Mouse (Mus musculus): ENCODE data around the gene Mad1l1. TPM values are rescaled to one million over a fixed set of nuclear protein-coding genes. Genes with fewer than 3 reads are reported as not detected.

Mad1l1 gene
- polyA plus RNA-seq, 1 experiment from 2014 or later, result 24.8 TPM

DNA sequence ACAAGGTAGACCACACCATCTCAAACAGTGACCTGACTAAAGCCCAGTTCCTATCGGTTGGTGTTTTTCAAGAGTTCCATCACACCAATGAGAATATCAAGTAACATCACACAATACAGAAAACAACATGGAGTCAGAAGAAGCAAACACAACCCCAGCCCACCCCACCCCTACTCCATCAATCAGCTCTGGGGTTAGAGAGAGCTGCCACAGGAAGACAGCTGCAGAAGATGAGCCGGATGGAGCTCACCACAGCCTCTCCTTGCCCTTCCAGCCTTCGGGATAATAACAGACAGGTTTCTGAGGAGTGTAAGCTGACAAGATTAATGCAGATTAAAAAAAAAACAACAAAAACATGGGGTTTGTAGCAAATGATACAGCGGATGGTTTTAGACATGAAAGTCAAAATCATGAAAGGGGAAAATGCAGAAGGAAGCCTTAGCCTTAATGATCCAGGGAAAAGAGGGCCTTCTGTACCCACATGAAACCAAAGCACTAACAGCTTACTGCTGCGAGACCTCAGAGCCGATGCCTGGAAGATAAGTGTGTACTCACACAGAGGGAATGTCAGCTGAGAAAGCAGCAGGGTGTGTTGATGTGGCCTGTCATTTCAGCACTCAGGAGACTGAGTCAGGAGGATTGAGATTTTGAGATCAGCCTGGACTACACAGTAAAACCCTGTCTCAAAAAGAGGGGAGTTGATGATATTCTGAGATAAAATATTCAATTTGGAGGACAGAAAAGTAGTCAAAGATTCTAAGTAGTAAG lies 110.8 kb downstream of the Mad1l1 start:
- 41% methylated on average over 6 of the region's 6 CpGs for WGBS (ENCODE audit: insufficient replicate concordance)
- Histone ChIP-seq H3K4me2 (no peak overlapping the region), H3K4me3 (replicated peaks) (no peak overlapping the region), H3K27ac (no peak overlapping the region), H3K9me3 (replicated peaks) (no peaks in the 10 kb centered on the region), H3K36me3 (0 out of 2 replicates have a peak, but pooled peaks cover 11% of the 10 kb centered on the region), H3K9ac (no peak overlapping the region), H3K4me1 (replicated peaks) (peaks cover 53% of the 10 kb centered on the region), H3K27me3 (no peaks in the 10 kb centered on the region)
- DNase-seq (no peak), ATAC-seq (ENCODE audit: low read depth) (no peak)

- Histone ChIP-seq H3K4me1 (replicated peaks) (peaks cover 63% of the 10 kb centered on the region), H3K9me3 (replicated peaks) (no peaks in the 10 kb centered on the region), H3K4me3 (replicated peaks) (peak overlapping the region; percentile 26; the same call in 1 of the 2 replicates), H3K27me3 (no peaks in the 10 kb centered on the region), H3K36me3 (peaks cover 11% of the 10 kb centered on the region; the same call in 1 of the 2 replicates), H3K27ac (peak overlapping the region; percentile 86), H3K9ac (peak overlapping the region; percentile 59), H3K4me2 (peak overlapping the region; percentile 61)
- DNase-seq (peak; percentile 77), ATAC-seq (ENCODE audit: low read depth) (peak; percentile 99)
- 8% methylated on average over 19 of the region's 19 CpGs for WGBS (ENCODE audit: insufficient replicate concordance)
Measured at GRCm38 (mm10) chr5:140208743-140209409, 112.5 kb downstream of the Mad1l1 start.

DNA sequence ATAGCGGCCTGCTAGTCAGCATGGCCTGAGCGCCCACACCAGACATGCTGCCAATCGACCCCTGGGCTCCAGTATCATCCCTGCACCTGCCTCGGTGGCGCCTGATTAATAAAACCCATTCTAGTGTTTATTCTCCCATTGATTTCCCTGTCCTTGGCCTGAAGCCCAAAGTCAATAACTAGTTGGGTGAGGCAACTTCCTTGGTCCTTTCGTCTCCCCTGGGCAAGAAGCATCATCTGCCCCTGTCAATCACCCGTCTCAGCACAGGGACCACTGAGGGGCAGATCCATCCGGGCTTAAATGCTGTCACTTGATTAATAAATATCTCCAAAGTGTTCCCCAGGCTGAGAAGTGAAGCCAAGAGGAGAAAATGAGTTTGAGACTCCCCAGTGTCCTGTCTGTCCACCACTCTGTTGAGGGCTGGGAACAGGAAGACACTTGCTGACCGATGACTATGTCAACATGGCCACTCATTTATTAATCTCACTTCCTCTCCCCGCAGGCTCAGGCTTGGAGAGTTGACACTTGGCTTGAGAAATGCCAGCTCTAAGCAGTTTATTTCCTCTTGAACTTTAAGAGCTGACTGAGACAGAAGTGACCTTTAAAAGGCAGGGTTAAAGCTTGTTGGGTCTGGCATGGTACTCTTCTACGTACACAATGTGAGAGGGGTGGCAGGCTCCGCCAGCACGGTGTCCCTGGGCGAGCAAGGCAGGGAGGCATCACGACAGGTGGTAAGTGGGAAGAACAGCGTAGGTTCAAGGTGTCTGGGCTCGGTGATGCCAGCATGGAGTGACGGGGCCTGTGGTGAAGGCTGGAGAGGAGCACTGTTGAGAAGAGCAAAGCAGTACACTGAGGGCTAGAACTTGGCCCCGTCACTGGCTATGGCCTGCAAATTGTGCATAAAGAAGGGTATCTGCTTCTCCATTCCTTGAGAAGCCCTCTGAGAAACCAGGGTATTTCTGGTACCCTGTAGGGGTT lies 114.3 kb downstream of the Mad1l1 start:
- no peak overlapping the region for H3K4me2 ChIP-seq
- H3K4me3 ChIP-seq (replicated peaks), result no peak overlapping the region
- H3K27me3 ChIP-seq, result no peaks in the 10 kb centered on the region
- ATAC-seq (ENCODE audit: low read depth) (no peak), DNase-seq (no peak)
- H3K9ac ChIP-seq, result no peak overlapping the region
- H3K4me1 ChIP-seq (replicated peaks), result peaks cover 63% of the 10 kb centered on the region
- peak overlapping the region; percentile 41 for H3K27ac ChIP-seq
- H3K9me3 ChIP-seq (replicated peaks), result no peaks in the 10 kb centered on the region
- 70% methylated on average over 19 of the region's 19 CpGs for WGBS (ENCODE audit: insufficient replicate concordance)
- H3K36me3 ChIP-seq, result peaks cover 11% of the 10 kb centered on the region; the same call in 1 of the 2 replicates

GRCm38 (mm10) chr5:140205991-140206390 lies 115.4 kb downstream of the Mad1l1 start:
- ATAC-seq (ENCODE audit: low read depth), result no peak
- Histone ChIP-seq H3K4me1 (replicated peaks) (peaks cover 60% of the 10 kb centered on the region), H3K9me3 (replicated peaks) (no peaks in the 10 kb centered on the region), H3K36me3 (peaks cover 11% of the 10 kb centered on the region; the same call in 1 of the 2 replicates), H3K9ac (no peak overlapping the region), H3K27ac (no peak overlapping the region), H3K4me2 (no peak overlapping the region), H3K4me3 (replicated peaks) (no peak overlapping the region), H3K27me3 (no peaks in the 10 kb centered on the region)
- no peak for DNase-seq
- 91% methylated on average over 2 of the region's 2 CpGs for WGBS (ENCODE audit: insufficient replicate concordance)

- Histone ChIP-seq H3K9me3 (replicated peaks) (no peaks in the 10 kb centered on the region), H3K4me2 (no peak overlapping the region), H3K27ac (no peak overlapping the region), H3K27me3 (no peaks in the 10 kb centered on the region), H3K4me3 (replicated peaks) (no peak overlapping the region), H3K36me3 (peaks cover 11% of the 10 kb centered on the region; the same call in 1 of the 2 replicates), H3K4me1 (replicated peaks) (peaks cover 46% of the 10 kb centered on the region), H3K9ac (no peak overlapping the region)
- ATAC-seq (ENCODE audit: low read depth) (no peak), DNase-seq (no peak)
- 66% methylated on average over 3 of the region's 3 CpGs for WGBS (ENCODE audit: insufficient replicate concordance)
Measured at GRCm38 (mm10) chr5:140204465-140204864, 116.9 kb downstream of the Mad1l1 start.

- Histone ChIP-seq H3K27me3 (no peaks in the 10 kb centered on the region), H3K4me2 (no peak overlapping the region), H3K4me1 (replicated peaks) (peaks cover 42% of the 10 kb centered on the region), H3K9me3 (replicated peaks) (no peaks in the 10 kb centered on the region), H3K36me3 (peaks cover 11% of the 10 kb centered on the region; the same call in 1 of the 2 replicates), H3K4me3 (replicated peaks) (no peak overlapping the region), H3K9ac (no peak overlapping the region), H3K27ac (no peak overlapping the region)
- DNase-seq, result no peak
- no peak for ATAC-seq (ENCODE audit: low read depth)
- 80% methylated on average over 5 of the region's 5 CpGs for WGBS (ENCODE audit: insufficient replicate concordance)
Measured at GRCm38 (mm10) chr5:140204037-140204436, 117.3 kb downstream of the Mad1l1 start.

DNA sequence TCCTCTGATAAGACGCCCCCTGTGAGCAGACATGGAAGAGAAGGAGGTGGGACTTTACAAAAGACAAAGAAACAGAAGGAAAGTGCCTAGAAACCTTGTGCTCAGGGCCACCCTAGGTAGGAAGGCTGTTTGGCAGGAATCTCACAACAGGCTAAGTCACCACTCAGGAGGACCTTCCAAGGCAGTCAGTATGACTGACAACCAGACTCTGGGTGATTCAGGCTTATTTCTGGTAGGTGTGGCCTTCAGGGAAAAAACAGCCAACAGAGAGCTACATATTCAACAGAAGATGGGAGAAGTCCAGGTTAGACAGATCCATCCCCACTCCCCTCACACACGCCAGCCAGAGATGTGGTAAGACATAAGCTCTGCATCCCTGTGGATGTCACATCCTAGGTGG lies 118.9 kb downstream of the Mad1l1 start:
- ATAC-seq (ENCODE audit: low read depth) (no peak), DNase-seq (no peak)
- H3K4me2 ChIP-seq, result no peak overlapping the region
- peaks cover 26% of the 10 kb centered on the region for H3K4me1 ChIP-seq (replicated peaks)
- H3K9me3 ChIP-seq (replicated peaks), result no peaks in the 10 kb centered on the region
- H3K4me3 ChIP-seq (replicated peaks), result no peak overlapping the region
- no peaks in the 10 kb centered on the region for H3K27me3 ChIP-seq
- H3K36me3 ChIP-seq, result peaks cover 7% of the 10 kb centered on the region; the same call in 1 of the 2 replicates
- H3K9ac ChIP-seq, result no peak overlapping the region
- 59% methylated on average over 2 of the region's 2 CpGs for WGBS (ENCODE audit: insufficient replicate concordance)
- no peak overlapping the region for H3K27ac ChIP-seq

- ATAC-seq (ENCODE audit: low read depth), result no peak
- H3K36me3 ChIP-seq, result no peaks in the 10 kb centered on the region; the same call in 1 of the 2 replicates
- H3K27me3 ChIP-seq, result no peaks in the 10 kb centered on the region
- no peak overlapping the region for H3K9ac ChIP-seq
- no peak overlapping the region for H3K4me3 ChIP-seq (replicated peaks)
- H3K4me2 ChIP-seq, result no peak overlapping the region
- no peak for DNase-seq
- H3K27ac ChIP-seq, result no peak overlapping the region
- peaks cover 17% of the 10 kb centered on the region for H3K4me1 ChIP-seq (replicated peaks)
- 91% methylated on average over 5 of the region's 5 CpGs for WGBS (ENCODE audit: insufficient replicate concordance)
- H3K9me3 ChIP-seq (replicated peaks), result no peaks in the 10 kb centered on the region
Measured at GRCm38 (mm10) chr5:140201566-140201965, 119.8 kb downstream of the Mad1l1 start.

GRCm38 (mm10) chr5:140201109-140201508 lies 120.2 kb downstream of the Mad1l1 start:
- 55% methylated on average over 1 of the region's 1 CpGs for WGBS (ENCODE audit: insufficient replicate concordance)
- Histone ChIP-seq H3K4me1 (replicated peaks) (peaks cover 13% of the 10 kb centered on the region; the same call in 1 of the 2 replicates), H3K9ac (no peak overlapping the region), H3K36me3 (no peaks in the 10 kb centered on the region; the same call in 1 of the 2 replicates), H3K4me2 (no peak overlapping the region), H3K9me3 (replicated peaks) (no peaks in the 10 kb centered on the region), H3K27ac (no peak overlapping the region), H3K4me3 (replicated peaks) (no peak overlapping the region), H3K27me3 (no peaks in the 10 kb centered on the region)
- ATAC-seq (ENCODE audit: low read depth), result no peak
- DNase-seq, result no peak

DNA sequence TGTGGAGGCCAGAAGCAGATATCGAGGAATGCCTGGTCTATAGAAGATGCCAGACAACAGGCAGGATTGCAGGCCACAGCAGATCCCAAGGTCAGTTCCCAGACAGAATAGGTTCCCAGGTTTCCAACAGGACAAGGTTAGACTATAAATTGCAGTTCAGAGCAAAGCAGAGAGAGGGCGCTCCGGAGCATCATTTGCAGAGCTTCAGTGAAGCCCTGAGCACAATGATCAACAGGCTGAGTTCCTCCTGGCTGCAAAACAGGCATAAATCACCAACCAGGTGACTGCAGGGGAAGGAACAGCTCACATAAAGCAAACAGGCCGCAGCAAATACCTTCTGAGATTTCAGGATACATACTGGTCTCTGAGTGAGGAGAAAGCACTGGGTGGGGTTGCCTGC lies 123.6 kb downstream of the Mad1l1 start:
- H3K27ac ChIP-seq, result no peak overlapping the region
- peaks cover 8% of the 10 kb centered on the region for H3K4me1 ChIP-seq (replicated peaks)
- peak; percentile 43 for DNase-seq
- WGBS (ENCODE audit: insufficient replicate concordance), result 18% methylated on average over 4 of the region's 4 CpGs
- H3K9me3 ChIP-seq (replicated peaks), result no peaks in the 10 kb centered on the region
- H3K4me3 ChIP-seq (replicated peaks), result no peak overlapping the region
- H3K9ac ChIP-seq, result no peak overlapping the region
- H3K27me3 ChIP-seq, result no peaks in the 10 kb centered on the region
- H3K36me3 ChIP-seq, result peaks cover 12% of the 10 kb centered on the region
- ATAC-seq (ENCODE audit: low read depth), result no peak
- no peak overlapping the region for H3K4me2 ChIP-seq

- 79% methylated on average over 3 of the region's 3 CpGs for WGBS (ENCODE audit: insufficient replicate concordance)
- H3K27me3 ChIP-seq, result no peaks in the 10 kb centered on the region
- no peak overlapping the region for H3K4me2 ChIP-seq
- H3K27ac ChIP-seq, result no peak overlapping the region
- no peak for ATAC-seq (ENCODE audit: low read depth)
- H3K9ac ChIP-seq, result no peak overlapping the region
- H3K36me3 ChIP-seq, result peaks cover 17% of the 10 kb centered on the region
- H3K4me3 ChIP-seq (replicated peaks), result no peak overlapping the region
- DNase-seq, result no peak
- H3K9me3 ChIP-seq (replicated peaks), result no peaks in the 10 kb centered on the region
- peaks cover 14% of the 10 kb centered on the region for H3K4me1 ChIP-seq (replicated peaks)
Measured at GRCm38 (mm10) chr5:140196446-140196845, 124.9 kb downstream of the Mad1l1 start.
